Mouse (Mus musculus) common myeloid progenitor, adult 5-6 weeks (primary cell): ENCODE measurements at regions not wholly inside any gene's neighbourhood (a gene's known extent, or its start where the extent isn't known, plus 50 kb on each side); places are given as distances from the start of the nearest gene placed in this dataset.

Experiments used
- ATAC-seq: replicated peaks from 2 replicates; pipeline ENCODE4 v1.8.0; 2016; ENCODE audit warnings: low read depth, mild to moderate bottlenecking, moderate TSS enrichment, inconsistent platforms; ENCODE audit not compliant: poor library complexity, severe bottlenecking

- no peak for ATAC-seq
Measured at GRCm38 (mm10) chr4:137216908-137217497, 60.3 kb upstream of the Wnt4 start.

GRCm38 (mm10) chr4:137214573-137214972, 62.7 kb upstream of the Wnt4 start:
- ATAC-seq = 0 out of 2 replicates have a peak, but pooled peaks have one; percentile 29

GRCm38 (mm10) chr4:137212846-137213245, 64.4 kb upstream of the Wnt4 start:
- no peak for ATAC-seq

GRCm38 (mm10) chr4:137212106-137212505, 65.2 kb upstream of the Wnt4 start:
- ATAC-seq = no peak

GRCm38 (mm10) chr4:137211288-137211687, 66.0 kb upstream of the Wnt4 start:
- no peak for ATAC-seq

- ATAC-seq = no peak
Measured at GRCm38 (mm10) chr4:137210525-137210924, 66.8 kb upstream of the Wnt4 start.

GRCm38 (mm10) chr4:137200968-137201367, 76.3 kb upstream of the Wnt4 start:
- ATAC-seq = no peak

GRCm38 (mm10) chr4:137200426-137200825, 76.9 kb upstream of the Wnt4 start:
- no peak for ATAC-seq

- ATAC-seq = no peak
Measured at GRCm38 (mm10) chr4:137196491-137196974, 80.8 kb upstream of the Wnt4 start.

- no peak for ATAC-seq
Measured at GRCm38 (mm10) chr4:137194106-137194505, 83.2 kb upstream of the Wnt4 start.

GRCm38 (mm10) chr4:137190625-137191024, 86.7 kb upstream of the Wnt4 start:
- ATAC-seq = no peak

GRCm38 (mm10) chr4:137189801-137190200, 87.5 kb upstream of the Wnt4 start:
- no peak for ATAC-seq

GRCm38 (mm10) chr4:137189058-137189457, 88.2 kb upstream of the Wnt4 start:
- ATAC-seq = peak; percentile 79

- 0 out of 2 replicates have a peak, but pooled peaks have one; percentile 26 for ATAC-seq
Measured at GRCm38 (mm10) chr4:137187592-137187991, 89.7 kb upstream of the Wnt4 start.

- no peak for ATAC-seq
Measured at GRCm38 (mm10) chr4:137187051-137187450, 90.2 kb upstream of the Wnt4 start.

- no peak for ATAC-seq
Measured at GRCm38 (mm10) chr4:137185001-137185400, 92.3 kb upstream of the Wnt4 start.

- ATAC-seq = no peak
Measured at GRCm38 (mm10) chr4:137183181-137183850, 94.0 kb upstream of the Wnt4 start.

- no peak for ATAC-seq
Measured at GRCm38 (mm10) chr4:137182547-137182946, 94.7 kb upstream of the Wnt4 start.

- ATAC-seq = no peak
Measured at GRCm38 (mm10) chr4:137181252-137181651, 96.0 kb upstream of the Wnt4 start.

- ATAC-seq = peak; percentile 24; the same call in 1 of the 2 replicates
Measured at GRCm38 (mm10) chr4:137180083-137180482, 97.2 kb upstream of the Wnt4 start.

- ATAC-seq = peak; percentile 70
Measured at GRCm38 (mm10) chr4:137178833-137179232, 98.5 kb upstream of the Wnt4 start.

GRCm38 (mm10) chr4:137164933-137165332, 112.4 kb upstream of the Wnt4 start:
- ATAC-seq = no peak; the same call in 1 of the 2 replicates
